Mouse (Mus musculus) bone marrow macrophage, adult 2 months (primary cell): Measurements from ENCODE around the gene Mybphl.

Experiments
- CTCF ChIP-seq: IDR thresholded peaks from 2 replicates; pipeline ENCODE4 v1.5.1; 2012; ENCODE audit warnings: low read depth, mild to moderate bottlenecking, low read length, moderate library complexity
- POLR2A ChIP-seq: IDR thresholded peaks from 2 replicates; pipeline ENCODE4 v1.6.1; 2012; ENCODE audit warnings: mild to moderate bottlenecking, low read depth, low read length, borderline replicate concordance

DNA sequence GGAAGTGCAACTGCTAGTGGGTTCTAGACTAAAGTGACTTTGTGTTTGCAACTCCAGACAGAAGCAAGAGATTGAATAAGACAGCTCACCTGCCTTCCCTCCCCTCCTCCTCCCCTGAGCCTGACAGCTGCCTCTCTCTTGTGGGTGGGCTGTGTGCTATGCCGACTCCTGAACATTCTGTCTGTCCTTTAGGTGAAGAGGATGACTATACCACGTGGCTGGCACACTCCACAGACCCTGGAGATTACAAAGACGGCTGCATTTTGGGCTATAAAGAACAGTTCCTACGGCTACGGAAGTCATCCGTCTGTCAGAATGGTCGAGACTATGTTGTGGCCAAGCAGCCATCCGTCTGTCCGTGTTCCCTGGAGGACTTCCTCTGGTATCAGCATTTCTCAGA, 16.3 kb upstream of the Mybphl start:
- no peak for TF ChIP-seq CTCF
- TF ChIP-seq POLR2A: no peak
